Mouse (Mus musculus) MEL (cell line): ENCODE data around the gene Opcml. TPM values are rescaled to one million over a fixed set of nuclear protein-coding genes. Genes with fewer than 3 reads are reported as not detected.

Source experiments
- DNase-seq: peaks from one replicate; pipeline ENCODE4 v3.0.0; 2011; ENCODE audit warnings: low read depth, low spot score
- H3K27ac ChIP-seq: 2 replicates; pipeline ENCODE4 v1.5.1; 2012; ENCODE audit warnings: low read depth, mild to moderate bottlenecking, control low read depth, low read length, moderate library complexity; ENCODE audit not compliant: control insufficient read depth
- H3K27me3 ChIP-seq, 2 experiments: fragments of 150-350 bp in 1 of 2; sonication (generic) in 1 of 2; 2 replicates each; pipeline ENCODE4 v1.6.1; 2012; ENCODE audit warnings: low read length in 2 of 2, mild to moderate bottlenecking in 2 of 2, improper control_type of control experiment in 1 of 2, moderate library complexity in 1 of 2; ENCODE audit not compliant: insufficient read depth in 2 of 2, control insufficient read depth in 1 of 2
- H3K36me3 ChIP-seq, 2 experiments: 2 replicates each; pipeline ENCODE4 v1.6.1; 2012 to 2014; ENCODE audit warnings: low read length in 2 of 2, improper control_type of control experiment in 1 of 2, inconsistent platforms in 1 of 2, mild to moderate bottlenecking in 1 of 2; ENCODE audit not compliant: insufficient read depth in 2 of 2, control insufficient read depth in 1 of 2
- H3K4me1 ChIP-seq, 2 experiments: fragments of 150-350 bp in 1 of 2; sonication (generic) in 1 of 2; 2 replicates each; pipeline ENCODE4 v1.6.1; 2012; ENCODE audit warnings: low read length in 2 of 2, improper control_type of control experiment in 1 of 2, mild to moderate bottlenecking in 1 of 2; ENCODE audit not compliant: insufficient read depth in 2 of 2, control insufficient read depth in 1 of 2
- H3K4me3 ChIP-seq, 2 experiments: fragments of 150-350 bp in 1 of 2; sonication (generic) in 1 of 2; 2 replicates each; pipeline ENCODE4 v1.5.1; 2012; ENCODE audit warnings: low read depth in 2 of 2, low read length in 2 of 2, mild to moderate bottlenecking in 2 of 2, moderate library complexity in 2 of 2, control low read depth in 1 of 2, improper control_type of control experiment in 1 of 2; ENCODE audit not compliant: control insufficient read depth in 1 of 2, insufficient read depth in 1 of 2
- H3K79me2 ChIP-seq: 2 replicates; pipeline ENCODE4 v1.6.1; 2012; ENCODE audit warnings: mild to moderate bottlenecking, low read length, moderate library complexity; ENCODE audit not compliant: control insufficient read depth, poor library complexity, insufficient read depth
- H3K9ac ChIP-seq: 2 replicates; pipeline ENCODE4 v1.6.1; 2012; ENCODE audit warnings: low read depth, mild to moderate bottlenecking, control low read depth, low read length, moderate library complexity; ENCODE audit not compliant: control insufficient read depth, poor library complexity, severe bottlenecking
- H3K9me3 ChIP-seq: fragments of 150-350 bp; sonication (generic); replicated peaks from 2 replicates; pipeline ENCODE4 v1.6.1; 2012; ENCODE audit warnings: mild to moderate bottlenecking, low read length, improper control_type of control experiment, moderate library complexity; ENCODE audit not compliant: insufficient read depth
- BHLHE40 ChIP-seq: IDR thresholded peaks from 2 replicates; pipeline ENCODE4 v1.6.1; 2012; ENCODE audit warnings: low read depth, mild to moderate bottlenecking, inconsistent platforms, low read length, improper control_type of control experiment, borderline replicate concordance
- CHD1 ChIP-seq: IDR thresholded peaks from 2 replicates; pipeline ENCODE4 v1.6.1; 2012; ENCODE audit warnings: low read depth, mild to moderate bottlenecking, inconsistent platforms, low read length, improper control_type of control experiment
- CHD2 ChIP-seq: IDR thresholded peaks from 2 replicates; pipeline ENCODE4 v1.6.1; 2011; ENCODE audit warnings: low read length, improper control_type of control experiment
- E2F4 ChIP-seq: IDR thresholded peaks from 2 replicates; pipeline ENCODE4 v1.6.1; 2011; ENCODE audit warnings: low read depth, low read length, improper control_type of control experiment, borderline replicate concordance
- ELF1 ChIP-seq: IDR thresholded peaks from 2 replicates; pipeline ENCODE4 v1.6.1; 2014; ENCODE audit warnings: low read depth, mild to moderate bottlenecking, inconsistent platforms, low read length, improper control_type of control experiment, moderate library complexity
- EP300 ChIP-seq, 2 experiments: IDR thresholded peaks; 2 replicates each; pipeline ENCODE4 v1.6.1; 2011; ENCODE audit warnings: improper control_type of control experiment in 2 of 2, low read length in 2 of 2, low read depth in 1 of 2, mild to moderate bottlenecking in 1 of 2
- ETS1 ChIP-seq: IDR thresholded peaks from 2 replicates; pipeline ENCODE4 v1.6.1; 2012; ENCODE audit warnings: low read depth, mild to moderate bottlenecking, inconsistent platforms, low read length, improper control_type of control experiment, moderate library complexity
- GABPA ChIP-seq: IDR thresholded peaks from 2 replicates; pipeline ENCODE4 v1.6.1; 2012; ENCODE audit warnings: low read depth, mild to moderate bottlenecking, inconsistent platforms, low read length, improper control_type of control experiment, moderate library complexity
- GATA1 ChIP-seq: IDR thresholded peaks from 2 replicates; pipeline ENCODE4 v1.6.1; 2011; ENCODE audit warnings: low read depth, low read length, improper control_type of control experiment
- HCFC1 ChIP-seq: IDR thresholded peaks from 2 replicates; pipeline ENCODE4 v1.6.1; 2012; ENCODE audit warnings: low read depth, mild to moderate bottlenecking, inconsistent platforms, low read length, improper control_type of control experiment, moderate library complexity
- KAT2A ChIP-seq: conservative IDR thresholded peaks from 2 replicates; pipeline ENCODE4 v1.6.1; 2012; ENCODE audit warnings: low read depth, low read length, improper control_type of control experiment, inconsistent platforms
- MAZ ChIP-seq: IDR thresholded peaks from 2 replicates; pipeline ENCODE4 v1.6.1; 2012; ENCODE audit warnings: low read depth, mild to moderate bottlenecking, inconsistent platforms, low read length, improper control_type of control experiment
- MEF2A ChIP-seq: IDR thresholded peaks from 2 replicates; pipeline ENCODE4 v1.6.1; 2014; ENCODE audit warnings: low read depth, mild to moderate bottlenecking, inconsistent platforms, low read length, improper control_type of control experiment; ENCODE audit not compliant: poor library complexity, insufficient replicate concordance, severe bottlenecking; ENCODE audit errors: extremely low read depth
- MXI1 ChIP-seq: IDR thresholded peaks from 2 replicates; pipeline ENCODE4 v1.6.1; 2011; ENCODE audit warnings: mild to moderate bottlenecking, low read depth, low read length, improper control_type of control experiment
- MYC ChIP-seq: IDR thresholded peaks from 2 replicates; pipeline ENCODE4 v1.6.1; 2011; ENCODE audit warnings: low read depth, mild to moderate bottlenecking, low read length, improper control_type of control experiment, moderate library complexity
- NRF1 ChIP-seq: IDR thresholded peaks from 2 replicates; pipeline ENCODE4 v1.6.1; 2014; ENCODE audit warnings: low read depth, mild to moderate bottlenecking, inconsistent platforms, low read length, improper control_type of control experiment, moderate library complexity; ENCODE audit not compliant: poor library complexity, insufficient read depth, severe bottlenecking
- POLR2A ChIP-seq, 2 experiments: IDR thresholded peaks; 2 replicates each; pipeline ENCODE4 v1.6.1; 2011 to 2012; ENCODE audit warnings: low read length in 2 of 2, mild to moderate bottlenecking in 2 of 2, control low read depth in 1 of 2, improper control_type of control experiment in 1 of 2, low read depth in 1 of 2, moderate library complexity in 1 of 2; ENCODE audit not compliant: control insufficient read depth in 1 of 2, insufficient read depth in 1 of 2, poor library complexity in 1 of 2
- POLR2AphosphoS2 ChIP-seq: IDR thresholded peaks from 2 replicates; pipeline ENCODE4 v1.6.1; 2011; ENCODE audit warnings: low read length, improper control_type of control experiment
- POLR2AphosphoS5 ChIP-seq: IDR thresholded peaks from 2 replicates; pipeline ENCODE4 v1.6.1; 2012; ENCODE audit warnings: low read depth, borderline replicate concordance, mild to moderate bottlenecking, inconsistent platforms, low read length, moderate library complexity, mixed read lengths
- RAD21 ChIP-seq: IDR thresholded peaks from 2 replicates; pipeline ENCODE4 v1.6.1; 2011; ENCODE audit warnings: mild to moderate bottlenecking, low read depth, low read length, improper control_type of control experiment
- TAL1 ChIP-seq: IDR thresholded peaks from 2 replicates; pipeline ENCODE4 v1.6.1; 2012; ENCODE audit warnings: mild to moderate bottlenecking, inconsistent platforms, low read length, moderate library complexity, mixed read lengths
- TBP ChIP-seq: IDR thresholded peaks from 2 replicates; pipeline ENCODE4 v1.8.0; 2011; ENCODE audit warnings: low read depth, low read length, improper control_type of control experiment
- TCF12 ChIP-seq: IDR thresholded peaks from 2 replicates; pipeline ENCODE4 v1.6.1; 2014; ENCODE audit warnings: low read depth, mild to moderate bottlenecking, inconsistent platforms, low read length, improper control_type of control experiment, moderate library complexity
- UBTF ChIP-seq: IDR thresholded peaks from 2 replicates; pipeline ENCODE4 v1.6.1; 2012; ENCODE audit warnings: low read depth, mild to moderate bottlenecking, inconsistent platforms, low read length, improper control_type of control experiment, moderate library complexity, borderline replicate concordance; ENCODE audit not compliant: insufficient read depth
- USF2 ChIP-seq, 2 experiments: IDR thresholded peaks; 2 replicates each; pipeline ENCODE4 v1.6.1; 2011 to 2012; ENCODE audit warnings: improper control_type of control experiment in 2 of 2, low read length in 2 of 2, borderline replicate concordance in 1 of 2, inconsistent platforms in 1 of 2, low read depth in 1 of 2, mild to moderate bottlenecking in 1 of 2; ENCODE audit not compliant: insufficient read depth in 1 of 2
- ZC3H11A ChIP-seq: IDR thresholded peaks from 2 replicates; pipeline ENCODE4 v1.6.1; 2012; ENCODE audit warnings: low read depth, mild to moderate bottlenecking, inconsistent platforms, low read length, improper control_type of control experiment
- ZMIZ1 ChIP-seq: IDR thresholded peaks from 2 replicates; pipeline ENCODE4 v1.6.1; 2012; ENCODE audit warnings: low read depth, mild to moderate bottlenecking, inconsistent platforms, low read length, improper control_type of control experiment, moderate library complexity
- ZNF384 ChIP-seq: IDR thresholded peaks from 2 replicates; pipeline ENCODE4 v1.6.1; 2012; ENCODE audit warnings: low read depth, mild to moderate bottlenecking, inconsistent platforms, low read length, improper control_type of control experiment
- polyA plus RNA-seq, 2 experiments: library from polyadenylated mRNA; stranded (reverse) in 1 of 2; unstranded in 1 of 2; fragments of >175 nt in 1 of 2; fragments of >200 nt in 1 of 2; gene quantifications; 2 replicates each; pipeline versions ENCODE4 v1.2.1 to v1.2.4; 2012; ENCODE audit warnings: low replicate concordance in 2 of 2, low read depth in 1 of 2; ENCODE audit not compliant: insufficient read length in 2 of 2, insufficient read depth in 1 of 2, missing spikeins in 1 of 2
- total RNA-seq: library from RNA; depleted of rRNA; stranded (reverse); fragments of 300-350 nt; gene quantifications from 2 replicates; pipeline ENCODE4 v1.2.3, GENCODE M21; 2012

The Opcml gene
- total and polyA plus RNA-seq, 3 experiments: not detected

- H3K36me3 ChIP-seq: no peaks in the 10 kb centered on the region
- H3K9ac ChIP-seq: no peak overlapping the region
- TF ChIP-seq ELF1: no peak
- no peak for TF ChIP-seq GATA1
- no peak for TF ChIP-seq TBP
- TF ChIP-seq MEF2A: no peak
- TF ChIP-seq MYC: no peak
- TF ChIP-seq CHD2: no peak
- TF ChIP-seq CHD1: no peak
- TF ChIP-seq TCF12: no peak
- no peak for TF ChIP-seq RAD21
- no peak for TF ChIP-seq ZNF384
- no peak for TF ChIP-seq POLR2AphosphoS5
- no peak for TF ChIP-seq MAZ
- no peak for TF ChIP-seq POLR2AphosphoS2
- TF ChIP-seq GABPA: no peak
- no peak for DNase-seq
- H3K4me3 ChIP-seq: no peak overlapping the region
- no peak overlapping the region for H3K27ac ChIP-seq
- no peaks in the 10 kb centered on the region for H3K9me3 ChIP-seq
- no peaks in the 10 kb centered on the region for H3K4me1 ChIP-seq
- no peaks in the 10 kb centered on the region for H3K27me3 ChIP-seq
- no peaks in the 10 kb centered on the region for H3K79me2 ChIP-seq
Measured at GRCm38 (mm10) chr9:28094722-28095121, 304.1 kb downstream of the Opcml start.

GRCm38 (mm10) chr9:28096204-28096603, 305.6 kb downstream of the Opcml start:
- Histone ChIP-seq H3K36me3 (no peaks in the 10 kb centered on the region), H3K27me3 (no peaks in the 10 kb centered on the region), H3K79me2 (no peaks in the 10 kb centered on the region), H3K27ac (no peak overlapping the region), H3K4me3 (no peak overlapping the region), H3K9me3 (no peaks in the 10 kb centered on the region), H3K4me1 (no peaks in the 10 kb centered on the region), H3K9ac (no peak overlapping the region)
- no peak for DNase-seq
- TF ChIP-seq RAD21 (no peak), TAL1 (no peak), KAT2A (no peak), E2F4 (no peak), MEF2A (no peak), ZC3H11A (no peak), MXI1 (no peak), POLR2A (IDR thresholded peaks at IDR 0.05; ENCODE audit: control insufficient read depth in 1 of 2, insufficient read depth in 1 of 2, low read depth in 1 of 2, low read length in 2 of 2, poor library complexity in 1 of 2) (no peak), MYC (no peak), NRF1 (no peak), BHLHE40 (no peak), GABPA (no peak), ZMIZ1 (no peak), HCFC1 (no peak), EP300 (IDR thresholded peaks at IDR 0.05; ENCODE audit: low read depth in 1 of 2, low read length in 2 of 2) (no peak), CHD1 (no peak), ETS1 (no peak), USF2 (IDR thresholded peaks at IDR 0.05; ENCODE audit: borderline replicate concordance in 1 of 2, insufficient read depth in 1 of 2, low read depth in 1 of 2, low read length in 2 of 2) (no peak), UBTF (no peak), MAZ (no peak)
